Mouse (Mus musculus) liver, embryonic 15.5 days (tissue): ENCODE measurements around the gene Tll2. TPM values are rescaled to one million over a fixed set of nuclear protein-coding genes. Genes with fewer than 3 reads are reported as not detected.
A peak's percentile ranks its signal among the peaks of the same experiment; 100 is the strongest.

Experiments
- ATAC-seq: fragments of 200-750 bp; cut with Nextera tagmentation; 2 replicates; pipeline ENCODE4 v1.8.0; 2017; ENCODE audit warnings: moderate number of reproducible peaks, mild to moderate bottlenecking, moderate library complexity; ENCODE audit not compliant: insufficient read depth
- H3K27ac ChIP-seq: fragments of 300-500 bp; sonication (generic); replicated peaks from 2 replicates; pipeline ENCODE4 v1.5.1; 2015; ENCODE audit warnings: mild to moderate bottlenecking, inconsistent platforms
- H3K27me3 ChIP-seq: fragments of 300-500 bp; sonication (generic); 2 replicates; pipeline ENCODE4 v1.6.1; 2015; ENCODE audit warnings: mild to moderate bottlenecking, inconsistent platforms
- H3K36me3 ChIP-seq: fragments of 300-500 bp; sonication (generic); replicated peaks from 2 replicates; pipeline ENCODE4 v1.6.1; 2015; ENCODE audit warnings: moderate library complexity, mild to moderate bottlenecking, inconsistent platforms
- H3K4me1 ChIP-seq: fragments of 300-500 bp; sonication (generic); replicated peaks from 2 replicates; pipeline ENCODE4 v1.6.1; 2015; ENCODE audit warnings: inconsistent platforms
- H3K4me2 ChIP-seq: fragments of 300-500 bp; sonication (generic); 2 replicates; pipeline ENCODE4 v1.6.1; 2015; ENCODE audit warnings: moderate library complexity, mild to moderate bottlenecking, inconsistent platforms
- H3K4me3 ChIP-seq: fragments of 300-500 bp; sonication (generic); replicated peaks from 2 replicates; pipeline ENCODE4 v1.5.1; 2015; ENCODE audit warnings: mild to moderate bottlenecking, inconsistent platforms
- H3K9ac ChIP-seq: fragments of 300-500 bp; sonication (generic); 2 replicates; pipeline ENCODE4 v1.6.1; 2015; ENCODE audit warnings: moderate library complexity, mild to moderate bottlenecking, inconsistent platforms
- H3K9me3 ChIP-seq: fragments of 300-500 bp; sonication (generic); replicated peaks from 2 replicates; pipeline ENCODE4 v1.6.1; 2016; ENCODE audit warnings: inconsistent platforms
- WGBS: fragments of 180-500 bp; shearing (Covaris S2); methylation state at CpG from one replicate; pipeline ENCODE4 v1.1.7; 2015; ENCODE audit warnings: mixed read lengths; ENCODE audit not compliant: insufficient replicate concordance; 5-methylcytosine and 5-hydroxymethylcytosine counted together
- polyA plus RNA-seq: library from polyadenylated mRNA; unstranded; fragments of >200 nt; fragmentation: Nextera tagmentation; extraction: Ambion mirVana; gene quantifications from 2 replicates; pipeline ENCODE4 v1.2.1, GENCODE M21; 2015

Gene Tll2
- polyA plus RNA-seq, 1 experiment from 2014 or later = not detected

DNA sequence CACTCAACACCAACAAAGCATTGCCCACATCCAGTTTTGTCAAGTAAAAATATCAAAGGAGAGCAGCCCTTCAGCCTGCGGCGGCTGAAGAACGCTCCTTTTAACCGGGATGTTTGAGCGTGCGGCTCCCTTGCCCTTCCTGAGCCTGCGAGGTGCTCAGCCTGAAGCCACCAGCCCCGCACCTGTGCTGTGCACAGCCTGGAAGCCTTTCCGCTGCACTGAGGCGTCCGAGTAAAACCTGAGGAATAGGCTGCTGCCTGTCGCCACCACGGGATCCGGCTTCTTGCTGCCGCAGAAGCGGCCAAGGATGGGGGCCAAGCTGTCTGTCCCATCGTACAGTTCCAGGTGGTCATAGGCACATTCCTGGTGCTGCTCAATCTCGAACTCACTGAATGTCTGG, 118.1 kb downstream of the Tll2 start:
- peak overlapping the region; percentile 25; the same call in 1 of the 2 replicates for H3K4me2 ChIP-seq
- no peaks in the 10 kb centered on the region for H3K9me3 ChIP-seq
- no peak overlapping the region for H3K4me3 ChIP-seq
- H3K36me3 ChIP-seq = no peaks in the 10 kb centered on the region
- 28% methylated on average over 18 of the region's 18 CpGs for WGBS
- H3K4me1 ChIP-seq = no peaks in the 10 kb centered on the region
- no peak for ATAC-seq
- H3K9ac ChIP-seq = no peak overlapping the region
- peaks cover 19% of the 10 kb centered on the region for H3K27me3 ChIP-seq
- H3K27ac ChIP-seq = no peak overlapping the region

DNA sequence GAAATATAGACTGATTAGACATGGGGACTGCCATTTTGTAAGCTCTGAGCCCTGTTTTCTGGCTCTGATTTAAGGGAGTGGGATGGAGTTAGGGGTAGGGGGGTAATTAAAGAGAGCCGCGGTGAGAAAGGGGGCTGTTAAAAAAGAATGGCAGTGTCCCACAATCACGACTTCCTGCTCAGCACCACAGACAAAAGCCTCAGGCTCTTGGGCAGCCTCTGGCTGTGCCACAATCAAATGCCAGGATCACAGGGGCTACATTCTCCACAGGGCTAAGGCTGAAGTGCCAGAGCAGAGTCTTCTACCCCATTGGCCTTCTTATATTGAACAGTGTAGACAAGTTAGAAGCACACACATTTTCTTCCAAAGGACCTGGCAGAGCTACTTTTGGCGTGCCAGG, 118.7 kb downstream of the Tll2 start:
- Histone ChIP-seq H3K9me3 (no peaks in the 10 kb centered on the region), H3K36me3 (no peaks in the 10 kb centered on the region), H3K4me1 (no peaks in the 10 kb centered on the region), H3K27me3 (peaks cover 19% of the 10 kb centered on the region), H3K4me2 (no peak overlapping the region), H3K4me3 (no peak overlapping the region), H3K27ac (no peak overlapping the region), H3K9ac (no peak overlapping the region)
- WGBS = 32% methylated on average over 4 of the region's 4 CpGs
- no peak for ATAC-seq

DNA sequence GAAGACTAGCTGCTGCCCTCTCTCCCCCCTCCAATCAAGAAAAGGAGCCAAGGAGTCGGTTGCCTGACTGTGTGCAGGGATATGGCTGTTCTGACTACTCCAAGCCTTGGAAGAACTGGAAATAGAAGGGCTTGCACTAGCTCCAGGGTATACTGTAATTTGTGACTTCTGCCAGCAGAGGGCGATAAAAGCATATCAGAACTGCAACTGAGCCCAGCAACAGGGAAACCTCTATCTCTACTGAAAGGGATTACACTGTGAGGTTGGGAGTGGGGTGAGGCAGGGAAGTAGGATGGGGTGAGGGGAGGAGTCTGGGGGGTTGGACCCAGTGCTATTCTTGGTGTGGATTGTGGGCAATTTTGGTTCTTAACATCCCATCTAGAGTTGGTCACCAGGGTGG, 119.9 kb downstream of the Tll2 start:
- Histone ChIP-seq H3K9ac (no peak overlapping the region), H3K36me3 (no peaks in the 10 kb centered on the region), H3K27ac (no peak overlapping the region), H3K27me3 (peaks cover 19% of the 10 kb centered on the region), H3K4me2 (no peak overlapping the region), H3K4me3 (no peak overlapping the region), H3K4me1 (no peaks in the 10 kb centered on the region), H3K9me3 (no peaks in the 10 kb centered on the region)
- ATAC-seq = no peak; the same call in 1 of the 2 replicates
- WGBS = 3% methylated on average over 2 of the region's 2 CpGs

DNA sequence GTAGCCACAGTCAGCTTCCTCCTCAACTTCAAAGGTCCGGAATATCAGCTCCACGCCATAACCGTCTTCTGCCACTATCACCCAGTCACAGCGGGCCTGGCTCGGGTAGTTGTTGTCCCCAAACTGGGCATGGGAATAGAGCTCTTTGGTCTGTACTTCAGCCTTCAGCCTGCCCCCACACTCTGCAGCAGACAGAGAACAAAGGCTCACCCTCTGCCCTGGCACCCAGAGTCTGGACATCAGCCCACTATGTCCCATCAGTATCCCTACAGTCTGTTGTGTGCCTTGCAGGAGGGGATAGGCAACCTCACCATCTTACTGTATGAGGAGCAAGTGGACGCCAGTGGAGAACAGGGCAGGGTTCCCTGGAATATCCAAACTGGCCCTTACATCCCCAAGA, 120.3 kb downstream of the Tll2 start:
- ATAC-seq = no peak
- H3K27me3 ChIP-seq = peaks cover 19% of the 10 kb centered on the region
- no peak overlapping the region for H3K27ac ChIP-seq
- no peak overlapping the region for H3K4me2 ChIP-seq
- no peak overlapping the region for H3K9ac ChIP-seq
- WGBS = 59% methylated on average over 6 of the region's 6 CpGs
- H3K4me1 ChIP-seq = no peaks in the 10 kb centered on the region
- no peaks in the 10 kb centered on the region for H3K9me3 ChIP-seq
- H3K4me3 ChIP-seq = no peak overlapping the region
- H3K36me3 ChIP-seq = no peaks in the 10 kb centered on the region

- Histone ChIP-seq H3K9ac (no peak overlapping the region), H3K4me2 (no peak overlapping the region), H3K4me3 (no peak overlapping the region), H3K27ac (no peak overlapping the region), H3K4me1 (no peaks in the 10 kb centered on the region), H3K36me3 (no peaks in the 10 kb centered on the region), H3K27me3 (peaks cover 13% of the 10 kb centered on the region), H3K9me3 (no peaks in the 10 kb centered on the region)
- 69% methylated on average over 14 of the region's 14 CpGs for WGBS
- ATAC-seq = no peak
Measured at GRCm38 (mm10) chr19:41083646-41084045, 123.0 kb downstream of the Tll2 start.

DNA sequence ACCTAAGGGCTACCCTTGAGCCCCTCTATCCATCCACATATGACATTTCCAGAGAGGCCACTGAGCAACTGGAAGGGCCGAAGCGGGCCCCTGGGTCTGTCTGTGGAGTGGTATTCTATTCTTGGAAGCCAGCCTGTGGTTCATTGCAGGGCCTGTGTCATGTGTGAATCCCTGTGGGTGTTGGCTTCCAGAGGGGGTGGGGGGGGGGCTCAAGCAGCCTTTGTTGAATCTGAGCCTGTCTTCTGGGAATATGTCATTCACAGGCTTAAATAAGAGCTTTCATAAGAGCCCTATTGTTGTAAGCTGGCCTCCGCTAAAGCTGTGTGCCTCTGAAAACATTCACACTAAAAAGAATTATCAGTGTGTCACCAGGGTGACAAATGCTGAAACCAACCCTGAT, 125.0 kb downstream of the Tll2 start:
- H3K27me3 ChIP-seq = no peaks in the 10 kb centered on the region
- no peak overlapping the region for H3K27ac ChIP-seq
- no peaks in the 10 kb centered on the region for H3K9me3 ChIP-seq
- ATAC-seq = no peak
- no peak overlapping the region for H3K9ac ChIP-seq
- no peaks in the 10 kb centered on the region for H3K4me1 ChIP-seq
- no peak overlapping the region for H3K4me2 ChIP-seq
- 72% methylated on average over 3 of the region's 3 CpGs for WGBS
- H3K4me3 ChIP-seq = no peak overlapping the region
- H3K36me3 ChIP-seq = no peaks in the 10 kb centered on the region

GRCm38 (mm10) chr19:41076906-41077305, 129.7 kb downstream of the Tll2 start, which contains the start of gene Opalin:
Gene Opalin (minus strand): TSS chr19:41077113.
- H3K4me1 ChIP-seq = no peaks in the 10 kb centered on the region
- 82% methylated on average over 3 of the region's 3 CpGs for WGBS
- no peak within 1 kb of the TSS for H3K27ac ChIP-seq
- H3K9me3 ChIP-seq = no peaks in the 10 kb centered on the region
- ATAC-seq = no peak
- H3K27me3 ChIP-seq = no peaks in the 10 kb centered on the region
- no peak within 1 kb of the TSS for H3K4me2 ChIP-seq
- H3K9ac ChIP-seq = no peak within 1 kb of the TSS
- no peak within 1 kb of the TSS for H3K4me3 ChIP-seq
- no peaks in the 10 kb centered on the region for H3K36me3 ChIP-seq

DNA sequence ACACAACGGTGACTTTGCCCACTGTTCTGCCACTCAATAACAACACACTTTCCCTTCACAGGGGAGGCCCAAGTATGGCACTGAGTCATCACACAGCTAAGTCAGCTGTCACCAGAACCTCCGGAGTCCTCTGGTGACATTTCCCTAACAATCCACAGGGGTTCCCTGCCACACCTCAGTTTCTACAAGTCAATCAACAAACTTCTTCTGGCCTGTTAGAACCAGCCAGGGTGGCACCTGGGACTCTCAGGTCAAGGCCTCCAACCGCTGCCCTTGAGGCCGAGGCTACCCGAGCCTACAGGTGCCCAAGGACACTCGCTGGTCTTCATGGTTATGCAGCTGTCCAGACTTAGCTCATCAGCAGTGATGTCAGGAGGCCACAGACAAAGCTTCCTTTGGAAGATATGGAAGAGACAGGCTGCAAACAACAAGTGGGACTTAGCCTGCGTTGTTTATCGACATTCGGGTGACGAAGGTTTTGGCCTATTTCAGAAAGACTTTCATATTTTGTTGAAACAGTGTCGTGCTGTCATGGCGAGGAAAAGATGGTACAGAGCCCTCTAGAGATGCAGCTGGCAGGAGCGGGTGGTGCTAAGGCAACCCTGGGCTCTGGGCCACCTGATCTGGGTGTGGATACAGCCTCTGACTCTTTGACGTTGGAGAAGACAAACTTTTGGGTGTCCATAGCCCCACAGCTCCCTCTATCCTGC, 132.7 kb downstream of the Tll2 start:
- Histone ChIP-seq H3K4me2 (no peak overlapping the region), H3K27ac (no peak overlapping the region), H3K4me3 (no peak overlapping the region), H3K4me1 (no peaks in the 10 kb centered on the region), H3K36me3 (no peaks in the 10 kb centered on the region), H3K9ac (no peak overlapping the region), H3K27me3 (no peaks in the 10 kb centered on the region), H3K9me3 (no peaks in the 10 kb centered on the region)
- WGBS = 68% methylated on average over 14 of the region's 14 CpGs
- ATAC-seq = no peak

GRCm38 (mm10) chr19:41071500-41071899, 135.1 kb downstream of the Tll2 start:
- WGBS = 5% methylated on average over 8 of the region's 8 CpGs
- Histone ChIP-seq H3K27me3 (no peaks in the 10 kb centered on the region), H3K4me1 (no peaks in the 10 kb centered on the region), H3K4me3 (no peak overlapping the region), H3K27ac (no peak overlapping the region), H3K9ac (no peak overlapping the region), H3K9me3 (no peaks in the 10 kb centered on the region), H3K4me2 (no peak overlapping the region), H3K36me3 (no peaks in the 10 kb centered on the region)
- ATAC-seq = no peak

GRCm38 (mm10) chr19:41054702-41055101, 151.9 kb downstream of the Tll2 start:
- no peaks in the 10 kb centered on the region for H3K9me3 ChIP-seq
- H3K4me1 ChIP-seq = 0 out of 2 replicates have a peak, but pooled peaks cover 7% of the 10 kb centered on the region
- ATAC-seq = no peak
- no peak overlapping the region for H3K4me3 ChIP-seq
- 36% methylated on average over 4 of the region's 4 CpGs for WGBS
- no peaks in the 10 kb centered on the region for H3K36me3 ChIP-seq
- H3K9ac ChIP-seq = no peak overlapping the region
- H3K4me2 ChIP-seq = no peak overlapping the region
- H3K27me3 ChIP-seq = no peaks in the 10 kb centered on the region
- no peak overlapping the region for H3K27ac ChIP-seq

- Histone ChIP-seq H3K36me3 (no peaks in the 10 kb centered on the region), H3K9me3 (no peaks in the 10 kb centered on the region), H3K4me1 (0 out of 2 replicates have a peak, but pooled peaks cover 7% of the 10 kb centered on the region), H3K4me2 (no peak overlapping the region), H3K27me3 (no peaks in the 10 kb centered on the region), H3K27ac (no peak overlapping the region), H3K4me3 (no peak overlapping the region), H3K9ac (no peak overlapping the region)
- no peak for ATAC-seq
- 25% methylated on average over 10 of the region's 10 CpGs for WGBS
Measured at GRCm38 (mm10) chr19:41053530-41053929, 153.1 kb downstream of the Tll2 start.

DNA sequence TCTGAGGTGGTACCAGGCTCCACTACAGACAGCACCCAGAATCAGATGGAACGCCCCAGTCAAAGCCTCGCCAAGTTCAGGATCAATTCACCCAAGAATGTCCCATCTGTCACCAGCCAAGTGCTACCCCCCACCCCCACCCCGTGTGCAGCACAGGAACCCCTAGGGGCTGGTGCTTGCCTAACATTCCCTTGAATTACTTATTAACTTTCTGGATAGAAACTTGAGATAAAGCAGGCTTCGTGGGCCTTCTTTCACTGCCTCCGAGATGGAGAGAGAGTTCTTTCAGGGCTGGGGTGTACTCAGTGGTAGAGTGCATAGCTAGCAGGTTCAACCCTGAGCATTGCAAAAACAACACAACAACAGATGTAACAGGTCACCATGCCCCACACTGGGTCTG, 154.4 kb downstream of the Tll2 start:
- H3K27me3 ChIP-seq = no peaks in the 10 kb centered on the region
- 44% methylated on average over 5 of the region's 5 CpGs for WGBS
- H3K36me3 ChIP-seq = no peaks in the 10 kb centered on the region
- no peak overlapping the region for H3K27ac ChIP-seq
- no peaks in the 10 kb centered on the region for H3K9me3 ChIP-seq
- no peak overlapping the region for H3K4me2 ChIP-seq
- H3K4me1 ChIP-seq = 0 out of 2 replicates have a peak, but pooled peaks cover 7% of the 10 kb centered on the region
- H3K4me3 ChIP-seq = no peak overlapping the region
- ATAC-seq = no peak
- no peak overlapping the region for H3K9ac ChIP-seq
